Mouse (Mus musculus) lung, adult 2 months (tissue): Measurements from ENCODE around the gene Rep15.

ENCODE experiments used
- CTCF ChIP-seq: fragments of 200-500 bp; IDR thresholded peaks from 2 replicates; pipeline ENCODE4 v1.5.1; 2011; ENCODE audit warnings: mild to moderate bottlenecking, low read length, control low read depth; ENCODE audit not compliant: insufficient read depth
- POLR2A ChIP-seq: fragments of 200-500 bp; IDR thresholded peaks from 2 replicates; pipeline ENCODE4 v1.6.1; 2011; ENCODE audit warnings: low read depth, mild to moderate bottlenecking, control low read depth, low read length, borderline replicate concordance; ENCODE audit errors: extremely low read depth

GRCm38 (mm10) chr6:146997006-146997405, 35.4 kb upstream of the Rep15 start:
- no peak for TF ChIP-seq CTCF
- no peak for TF ChIP-seq POLR2A
